Mouse (Mus musculus) liver, adult 2 months (tissue): ENCODE data around the gene Dpm1.

Source experiments
- CTCF ChIP-seq: fragments of 200-500 bp; IDR thresholded peaks from 2 replicates; pipeline ENCODE4 v1.5.1; 2011; ENCODE audit warnings: low read depth, low read length, control low read depth
- POLR2A ChIP-seq: fragments of 200-500 bp; IDR thresholded peaks from 2 replicates; pipeline ENCODE4 v1.6.1; 2011; ENCODE audit warnings: low read length, control low read depth; ENCODE audit not compliant: insufficient read depth; ENCODE audit errors: extremely low read depth

GRCm38 (mm10) chr2:168257188-168257587, 26.8 kb upstream of the Dpm1 start:
- TF ChIP-seq CTCF: no peak
- no peak for TF ChIP-seq POLR2A
